Mouse (Mus musculus): Measurements from ENCODE around the gene Dus4l. TPM values are rescaled to one million over a fixed set of nuclear protein-coding genes. Genes with fewer than 3 reads are reported as not detected.
A peak's percentile ranks its signal among the peaks of the same experiment; 100 is the strongest.
"Not testable (repeated sequence)": the region's sequence is repeated elsewhere in the genome, so short reads cannot be mapped to it uniquely, and the experiment has no call there.

Dus4l gene
- total RNA-seq, 2 experiments from 2014 or later, result 3.2 to 5.7 TPM

- H3K4me3 ChIP-seq, result peak within 1 kb of the TSS; percentile 85
- peak; percentile 91 for DNase-seq
- H3K27ac ChIP-seq, result peak within 1 kb of the TSS; percentile 94
- intact Hi-C loops (cut with DNase I), result loop anchor here (1.0 to 10.0 kb wide), 3 partner anchors 20 to 290 kb away; partner anchors contain the start of genes Cbll1, Cog5 and Dus4l
- TF ChIP-seq CTCF (IDR thresholded peaks at IDR 0.05), result no peak
These were observed 20.0 kb downstream of the Dus4l start, which contains the start of gene Bcap29 for GRCm38 (mm10) chr12:31634343-31635239. Bcap29 (minus strand) TSS chr12:31634658.

GRCm38 (mm10) chr12:31633970-31634342 lies 20.7 kb downstream of the Dus4l start:
- H3K27ac ChIP-seq, result peak overlapping the region; percentile 94
- DNase-seq, result peak; percentile 27

GRCm38 (mm10) chr12:31628396-31628795 lies 26.2 kb downstream of the Dus4l start:
- intact Hi-C loops (cut with DNase I); H3K4me3 ChIP-seq; H3K27ac ChIP-seq; DNase-seq: not testable (repeated sequence)

More at GRCm38 (mm10) chr12:31633970-31634342, 20.7 kb downstream of the Dus4l start:
- H3K4me3 ChIP-seq, result peak overlapping the region; percentile 85
- TF ChIP-seq CTCF (IDR thresholded peaks at IDR 0.05), result no peak
- intact Hi-C loops (cut with DNase I), result loop anchor here (2.0 to 10.0 kb wide), 2 partner anchors 135 to 291 kb away; partner anchors contain the start of gene Cbll1

GRCm38 (mm10) chr12:31625016-31625415 lies 29.6 kb downstream of the Dus4l start:
- no peak for TF ChIP-seq CTCF (IDR thresholded peaks at IDR 0.05)
- DNase-seq, result no peak
- intact Hi-C loops (cut with DNase I), result no loop called here
- Histone ChIP-seq H3K27ac (no peak overlapping the region), H3K4me3 (no peak overlapping the region)

- DNase-seq, result no peak
- Histone ChIP-seq H3K27ac (no peak overlapping the region), H3K4me3 (no peak overlapping the region)
- intact Hi-C loops (cut with DNase I), result no loop called here
- TF ChIP-seq CTCF (IDR thresholded peaks at IDR 0.05), result peak; percentile 14; the same call in 1 of the 2 replicates
These were observed 34.5 kb downstream of the Dus4l start for GRCm38 (mm10) chr12:31620106-31620505.

- H3K27ac ChIP-seq, result no peak overlapping the region
- no peak for TF ChIP-seq CTCF (IDR thresholded peaks at IDR 0.05)
- no peak for DNase-seq
- H3K4me3 ChIP-seq, result no peak overlapping the region
- intact Hi-C loops (cut with DNase I), result no loop called here
These were observed 41.3 kb downstream of the Dus4l start for GRCm38 (mm10) chr12:31613353-31613752.

GRCm38 (mm10) chr12:31608138-31608537 lies 46.5 kb downstream of the Dus4l start:
- intact Hi-C loops (cut with DNase I), result no loop called here
- no peak overlapping the region for H3K4me3 ChIP-seq
- DNase-seq, result no peak
- TF ChIP-seq CTCF (IDR thresholded peaks at IDR 0.05), result no peak
- no peak overlapping the region for H3K27ac ChIP-seq

- intact Hi-C loops (cut with DNase I), result no loop called here
- DNase-seq, result no peak
These were observed 49.7 kb downstream of the Dus4l start for GRCm38 (mm10) chr12:31604894-31605293.

GRCm38 (mm10) chr12:31603586-31603985 lies 51.0 kb downstream of the Dus4l start:
- Histone ChIP-seq H3K27ac (no peak overlapping the region), H3K4me3 (no peak overlapping the region)
- intact Hi-C loops (cut with DNase I), result no loop called here
- DNase-seq, result no peak
- TF ChIP-seq CTCF (IDR thresholded peaks at IDR 0.05), result no peak

More at GRCm38 (mm10) chr12:31604894-31605293, 49.7 kb downstream of the Dus4l start:
- H3K4me3 ChIP-seq, result no peak overlapping the region
- TF ChIP-seq CTCF (IDR thresholded peaks at IDR 0.05), result no peak
- H3K27ac ChIP-seq, result no peak overlapping the region

- H3K4me3 ChIP-seq, result no peak overlapping the region
- intact Hi-C loops (cut with DNase I), result no loop called here
- TF ChIP-seq CTCF (IDR thresholded peaks at IDR 0.05), result no peak
These were observed 60.3 kb downstream of the Dus4l start for GRCm38 (mm10) chr12:31594296-31594695.

GRCm38 (mm10) chr12:31592011-31592410 lies 62.6 kb downstream of the Dus4l start:
- intact Hi-C loops (cut with DNase I), result no loop called here
- Histone ChIP-seq H3K27ac (no peak overlapping the region), H3K4me3 (no peak overlapping the region)
- no peak for DNase-seq
- no peak for TF ChIP-seq CTCF (IDR thresholded peaks at IDR 0.05)

More at GRCm38 (mm10) chr12:31594296-31594695, 60.3 kb downstream of the Dus4l start:
- DNase-seq, result no peak
- no peak overlapping the region for H3K27ac ChIP-seq

Other genes with a start within 250 kb of the Dus4l start
- gene Cbll1, start 155.2 kb downstream of the Dus4l start, total RNA-seq (2021), result 10 to 100 TPM; 12.0 to 12.3 TPM
- not detected for gene Slc26a4, start 94.9 kb downstream of the Dus4l start, total RNA-seq (2021)
- 10 to 100 TPM; 29.3 to 29.8 TPM for gene Bcap29, start 20.2 kb downstream of the Dus4l start, total RNA-seq (2021)
- 10 to 100 TPM; 29.2 to 31.7 TPM for gene Cog5, start within 50 bp of the Dus4l start, total RNA-seq (2021)
- gene Gpr22, start 59.1 kb upstream of the Dus4l start, total RNA-seq (2021), result not detected

All from gastrocnemius, adult 2 months (tissue).